Mouse (Mus musculus): ENCODE results near the gene Gjd3. TPM values are rescaled to one million over a fixed set of nuclear protein-coding genes. Genes with fewer than 3 reads are reported as not detected.
"Not testable (repeated sequence)": the region's sequence is repeated elsewhere in the genome, so short reads cannot be mapped to it uniquely, and the experiment has no call there.

Gjd3 gene
- polyA plus RNA-seq, 1 experiment, result not detected

- Histone ChIP-seq H3ac (ENCODE audit: control insufficient read depth, insufficient read length, low read depth) (no peak overlapping the region), H3K4me3 (ENCODE audit: insufficient read depth, poor library complexity, severe bottlenecking) (no peak overlapping the region), H3K79me3 (ENCODE audit: low read depth) (peaks cover 4% of the 10 kb centered on the region), H3K79me2 (ENCODE audit: control insufficient read depth, insufficient read depth) (peaks cover 6% of the 10 kb centered on the region), H3K36me3 (ENCODE audit: control insufficient read depth, insufficient read depth) (peaks cover 99% of the 10 kb centered on the region), H3K27me3 (ENCODE audit: control insufficient read depth, insufficient read depth, insufficient read length) (no peaks in the 10 kb centered on the region)
- TF ChIP-seq USF1 (IDR thresholded peaks at IDR 0.05; ENCODE audit: low read depth) (no peak), MYOG (IDR thresholded peaks at IDR 0.05; ENCODE audit: control insufficient read depth, extremely low read depth, insufficient read length) (no peak), CEBPB (IDR thresholded peaks at IDR 0.05; ENCODE audit: low read depth) (no peak), FOSL1 (IDR thresholded peaks at IDR 0.05; ENCODE audit: insufficient read depth, low read length, poor library complexity, severe bottlenecking) (no peak), MAX (IDR thresholded peaks at IDR 0.05) (no peak), MYOD1 (IDR thresholded peaks at IDR 0.05; ENCODE audit: control insufficient read depth, insufficient read length, low read depth) (no peak), CTCF (IDR thresholded peaks at IDR 0.05; ENCODE audit: control insufficient read depth, insufficient read depth, insufficient read length) (no peak)
Measured at GRCm38 (mm10) chr11:99006788-99007187, 24.0 kb upstream of the Gjd3 start.

DNA sequence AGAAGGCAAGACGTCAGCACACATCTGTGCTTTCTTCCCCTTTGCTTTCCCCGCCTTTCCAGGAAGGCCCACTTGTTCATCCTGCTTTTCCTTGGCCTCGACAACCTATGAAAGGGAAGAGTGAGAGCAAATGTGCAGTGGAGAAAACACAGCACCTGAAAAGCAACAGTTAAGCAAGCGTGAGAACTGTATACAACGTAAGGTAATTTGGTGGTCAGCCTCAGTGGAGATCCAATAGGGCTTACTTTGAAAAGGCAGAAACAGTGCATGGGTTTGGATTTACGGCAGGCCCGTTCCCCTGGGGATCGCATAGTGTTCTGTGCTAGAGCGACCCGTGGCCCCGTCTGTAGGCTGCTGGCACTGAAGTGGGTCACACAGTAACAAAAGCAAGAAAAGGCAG, 16.4 kb upstream of the Gjd3 start:
- peaks cover 3% of the 10 kb centered on the region for H3K79me3 ChIP-seq (ENCODE audit: low read depth)
- no peaks in the 10 kb centered on the region for H3K27me3 ChIP-seq (ENCODE audit: control insufficient read depth, insufficient read depth, insufficient read length)
- H3ac ChIP-seq (ENCODE audit: control insufficient read depth, insufficient read length, low read depth), result no peak overlapping the region
- H3K4me3 ChIP-seq (ENCODE audit: insufficient read depth, poor library complexity, severe bottlenecking), result no peak overlapping the region
- H3K36me3 ChIP-seq (ENCODE audit: control insufficient read depth, insufficient read depth), result peaks cover 98% of the 10 kb centered on the region
- TF ChIP-seq MYOG (IDR thresholded peaks at IDR 0.05; ENCODE audit: control insufficient read depth, extremely low read depth, insufficient read length) (no peak), USF1 (IDR thresholded peaks at IDR 0.05; ENCODE audit: low read depth) (no peak)
- H3K79me2 ChIP-seq (ENCODE audit: control insufficient read depth, insufficient read depth), result peaks cover 5% of the 10 kb centered on the region

DNA sequence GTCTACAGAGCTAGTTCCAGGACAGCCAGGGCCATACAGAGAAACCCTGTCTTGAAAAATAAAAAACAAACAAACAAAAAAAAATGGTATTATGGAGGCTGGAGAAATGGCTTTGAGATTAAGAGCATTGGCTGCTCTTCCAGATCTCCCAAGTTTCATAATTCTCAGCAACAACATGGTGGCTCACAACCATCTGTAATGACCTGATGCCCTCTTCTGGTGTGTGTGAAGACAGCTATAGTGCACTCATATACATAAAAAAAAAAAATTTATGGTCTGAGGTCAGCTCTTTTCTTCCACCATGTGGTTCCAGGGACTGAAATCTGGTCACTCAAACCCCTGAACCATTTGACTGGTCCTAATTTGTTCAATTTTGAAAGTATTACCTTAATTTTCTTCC, 16.0 kb upstream of the Gjd3 start:
- H3K4me3 ChIP-seq (ENCODE audit: insufficient read depth, poor library complexity, severe bottlenecking), result no peak overlapping the region
- no peaks in the 10 kb centered on the region for H3K27me3 ChIP-seq (ENCODE audit: control insufficient read depth, insufficient read depth, insufficient read length)
- H3K79me3 ChIP-seq (ENCODE audit: low read depth), result peaks cover 3% of the 10 kb centered on the region
- TF ChIP-seq MYOD1 (IDR thresholded peaks at IDR 0.05; ENCODE audit: control insufficient read depth, insufficient read length, low read depth), result no peak
- TF ChIP-seq CTCF (IDR thresholded peaks at IDR 0.05; ENCODE audit: control insufficient read depth, insufficient read depth, insufficient read length), result no peak
- TF ChIP-seq MYOG (IDR thresholded peaks at IDR 0.05; ENCODE audit: control insufficient read depth, extremely low read depth, insufficient read length), result no peak
- H3ac ChIP-seq (ENCODE audit: control insufficient read depth, insufficient read length, low read depth), result no peak overlapping the region
- H3K79me2 ChIP-seq (ENCODE audit: control insufficient read depth, insufficient read depth), result peaks cover 5% of the 10 kb centered on the region
- peaks cover 98% of the 10 kb centered on the region for H3K36me3 ChIP-seq (ENCODE audit: control insufficient read depth, insufficient read depth)

- Histone ChIP-seq H3K79me2 (ENCODE audit: control insufficient read depth, insufficient read depth) (peaks cover 5% of the 10 kb centered on the region), H3K79me3 (ENCODE audit: low read depth) (no peaks in the 10 kb centered on the region), H3K36me3 (ENCODE audit: control insufficient read depth, insufficient read depth) (peaks cover 98% of the 10 kb centered on the region), H3K4me3 (ENCODE audit: insufficient read depth, poor library complexity, severe bottlenecking) (no peak overlapping the region), H3ac (ENCODE audit: control insufficient read depth, insufficient read length, low read depth) (no peak overlapping the region), H3K27me3 (ENCODE audit: control insufficient read depth, insufficient read depth, insufficient read length) (no peaks in the 10 kb centered on the region)
- TF ChIP-seq MYOD1 (IDR thresholded peaks at IDR 0.05; ENCODE audit: control insufficient read depth, insufficient read length, low read depth) (no peak), MYOG (IDR thresholded peaks at IDR 0.05; ENCODE audit: control insufficient read depth, extremely low read depth, insufficient read length) (no peak), MAX (IDR thresholded peaks at IDR 0.05) (no peak), CEBPB (IDR thresholded peaks at IDR 0.05; ENCODE audit: low read depth) (no peak), CTCF (IDR thresholded peaks at IDR 0.05; ENCODE audit: control insufficient read depth, insufficient read depth, insufficient read length) (no peak)
Measured at GRCm38 (mm10) chr11:98997659-98998058, 14.8 kb upstream of the Gjd3 start.

- Histone ChIP-seq H3K79me2 (ENCODE audit: control insufficient read depth, insufficient read depth) (peaks cover 5% of the 10 kb centered on the region), H3K27me3 (ENCODE audit: control insufficient read depth, insufficient read depth, insufficient read length) (no peaks in the 10 kb centered on the region), H3K79me3 (ENCODE audit: low read depth) (no peaks in the 10 kb centered on the region), H3K36me3 (ENCODE audit: control insufficient read depth, insufficient read depth) (peaks cover 97% of the 10 kb centered on the region), H3ac (ENCODE audit: control insufficient read depth, insufficient read length, low read depth) (no peak overlapping the region), H3K4me3 (ENCODE audit: insufficient read depth, poor library complexity, severe bottlenecking) (no peak overlapping the region)
- TF ChIP-seq USF1 (IDR thresholded peaks at IDR 0.05; ENCODE audit: low read depth) (no peak), CTCF (IDR thresholded peaks at IDR 0.05; ENCODE audit: control insufficient read depth, insufficient read depth, insufficient read length) (no peak), MYOD1 (IDR thresholded peaks at IDR 0.05; ENCODE audit: control insufficient read depth, insufficient read length, low read depth) (no peak), MYOG (IDR thresholded peaks at IDR 0.05; ENCODE audit: control insufficient read depth, extremely low read depth, insufficient read length) (no peak), FOSL1 (IDR thresholded peaks at IDR 0.05; ENCODE audit: insufficient read depth, low read length, poor library complexity, severe bottlenecking) (no peak), CEBPB (IDR thresholded peaks at IDR 0.05; ENCODE audit: low read depth) (no peak), MAX (IDR thresholded peaks at IDR 0.05) (no peak)
Measured at GRCm38 (mm10) chr11:98995987-98996386, 13.2 kb upstream of the Gjd3 start.

GRCm38 (mm10) chr11:98990866-98991265, 8.1 kb upstream of the Gjd3 start:
- TF ChIP-seq FOSL1 (IDR thresholded peaks at IDR 0.05; ENCODE audit: insufficient read depth, low read length, poor library complexity, severe bottlenecking), result no peak
- no peak for TF ChIP-seq MAX (IDR thresholded peaks at IDR 0.05)
- TF ChIP-seq CEBPB (IDR thresholded peaks at IDR 0.05; ENCODE audit: low read depth), result no peak
- TF ChIP-seq MYOG (IDR thresholded peaks at IDR 0.05; ENCODE audit: control insufficient read depth, extremely low read depth, insufficient read length), result no peak
- no peak for TF ChIP-seq MYOD1 (IDR thresholded peaks at IDR 0.05; ENCODE audit: control insufficient read depth, insufficient read length, low read depth)
- no peak for TF ChIP-seq CTCF (IDR thresholded peaks at IDR 0.05; ENCODE audit: control insufficient read depth, insufficient read depth, insufficient read length)
- no peak for TF ChIP-seq USF1 (IDR thresholded peaks at IDR 0.05; ENCODE audit: low read depth)
- no peaks in the 10 kb centered on the region for H3K27me3 ChIP-seq (ENCODE audit: control insufficient read depth, insufficient read depth, insufficient read length)
- no peak overlapping the region for H3K4me3 ChIP-seq (ENCODE audit: insufficient read depth, poor library complexity, severe bottlenecking)
- H3ac ChIP-seq (ENCODE audit: control insufficient read depth, insufficient read length, low read depth), result no peak overlapping the region
- no peaks in the 10 kb centered on the region for H3K79me3 ChIP-seq (ENCODE audit: low read depth)
- H3K79me2 ChIP-seq (ENCODE audit: control insufficient read depth, insufficient read depth), result no peaks in the 10 kb centered on the region
- H3K36me3 ChIP-seq (ENCODE audit: control insufficient read depth, insufficient read depth), result peaks cover 59% of the 10 kb centered on the region

DNA sequence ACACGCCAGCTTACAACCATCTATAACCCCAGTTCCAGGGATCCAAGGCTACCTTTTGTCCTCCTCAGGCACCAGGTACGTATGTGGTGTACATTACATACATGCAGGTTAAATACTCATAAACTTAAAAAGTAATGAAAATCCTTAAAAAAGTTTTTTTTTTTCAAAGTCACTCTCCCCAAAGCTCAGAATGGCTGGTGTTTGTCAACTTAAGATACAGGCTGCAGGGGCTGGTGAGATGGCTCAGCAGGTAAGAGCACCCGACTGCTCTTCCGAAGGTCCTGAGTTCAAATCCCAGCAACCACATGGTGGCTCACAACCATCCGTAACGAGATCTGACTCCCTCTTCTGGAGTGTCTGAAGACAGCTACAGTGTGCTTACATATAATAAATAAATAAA, 5.4 kb upstream of the Gjd3 start:
- not testable (repeated sequence) for H3K4me3 ChIP-seq (ENCODE audit: insufficient read depth, poor library complexity, severe bottlenecking); H3ac ChIP-seq (ENCODE audit: control insufficient read depth, insufficient read length, low read depth); H3K79me3 ChIP-seq (ENCODE audit: low read depth); H3K79me2 ChIP-seq (ENCODE audit: control insufficient read depth, insufficient read depth); H3K27me3 ChIP-seq (ENCODE audit: control insufficient read depth, insufficient read depth, insufficient read length)
- H3K36me3 ChIP-seq (ENCODE audit: control insufficient read depth, insufficient read depth), result peaks cover 33% of the 10 kb centered on the region
